30 mouse cellular contexts compared by ENCODE assay signal in genomic region chr10:128614934-128615333, GRCm38 (mm10). TPM values are rescaled to one million over a fixed set of nuclear protein-coding genes. Genes with fewer than 3 reads are reported as not detected.
DNase-seq lines count a peak whose midpoint lies in the region; ATAC-seq and TF ChIP-seq lines count a peak whose summit lies in the region.
"Had no signal": no experiment of that assay in that cellular context is flagged by ENCODE, and none has a peak within 500 bp of the region (broad histone marks: within the 10 kb centered on the region; RNA-seq: fewer than 3 reads in every experiment).

No protein-coding gene starts in this region.

- CTCF ChIA-PET in Patski (lab: Charles Lee): interaction anchor here (1.3 kb wide), 1 partner anchor 19 kb away, joined by 3 read pairs; no protein-coding TSS in a partner anchor

- no peaks in the 10 kb centered on the region for H3K9me3 ChIP-seq in intestine, postnatal 0 days (ENCODE audit: control insufficient read depth)
- H3K9me3 ChIP-seq in intestine, embryonic 15.5 days: no peaks in the 10 kb centered on the region
- H3K9me3 ChIP-seq in liver, postnatal 0 days (ENCODE audit: low read length): no peaks in the 10 kb centered on the region
- no peaks in the 10 kb centered on the region for H3K9me3 ChIP-seq in liver, embryonic 12.5 days (replicated peaks)
- no peaks in the 10 kb centered on the region for H3K9me3 ChIP-seq in E14TG2a.4 (ENCODE audit: low read length)
- H3K9me3 ChIP-seq: forebrain, embryonic 13.5 days; G1E; heart, embryonic 13.5 days; hindbrain, embryonic 15.5 days; limb, embryonic 13.5 days; midbrain, embryonic 10.5 days; neural tube, embryonic 12.5 days had no signal

- DNase-seq in liver, postnatal 0 days: no peak
- no peak for DNase-seq in Patski (ENCODE audit: low read depth, low spot score)
- no peak for DNase-seq in cerebellum, adult 2 months
- DNase-seq: adrenal gland, postnatal 25 days; B cell, adult 2 months; cerebellum, adult 11-12 months; cerebellum, postnatal 14 days; gastrocnemius, postnatal 36 days; heart, postnatal 10 days; kidney, adult 9 months; kidney, postnatal 14 days; lung, postnatal 10 days; right cerebral cortex, adult 18-20 months; spleen, adult 18-20 months; thymus, adult 18-20 months; thymus, postnatal 25 days had no signal

- no peak for TF ChIP-seq EP300 in liver, postnatal 0 days (IDR thresholded peaks at IDR 0.05; ENCODE audit: low read depth)

- no peaks in the 10 kb centered on the region for H3K36me3 ChIP-seq in intestine, postnatal 0 days (ENCODE audit: control insufficient read depth, insufficient read depth)
- no peaks in the 10 kb centered on the region for H3K36me3 ChIP-seq in intestine, embryonic 15.5 days
- no peaks in the 10 kb centered on the region for H3K36me3 ChIP-seq in liver, postnatal 0 days (replicated peaks; ENCODE audit: insufficient read depth, low read length)
- H3K36me3 ChIP-seq in liver, embryonic 12.5 days: no peaks in the 10 kb centered on the region
- H3K36me3 ChIP-seq in E14TG2a.4 (ENCODE audit: insufficient read depth, low read length): no peaks in the 10 kb centered on the region
- H3K36me3 ChIP-seq: G1E; heart, embryonic 13.5 days; hindbrain, embryonic 15.5 days; limb, embryonic 13.5 days; midbrain, embryonic 10.5 days; neural tube, embryonic 12.5 days had no signal

- H3K4me2 ChIP-seq in intestine, postnatal 0 days (replicated peaks; ENCODE audit: low read depth): no peak overlapping the region
- H3K4me2 ChIP-seq in intestine, embryonic 15.5 days (replicated peaks): no peak overlapping the region
- H3K4me2 ChIP-seq in liver, postnatal 0 days (ENCODE audit: low read depth, low read length): no peak overlapping the region
- no peak overlapping the region for H3K4me2 ChIP-seq in liver, embryonic 12.5 days
- H3K4me2 ChIP-seq: forebrain, embryonic 13.5 days; heart, embryonic 13.5 days; hindbrain, embryonic 15.5 days; limb, embryonic 13.5 days; neural tube, embryonic 12.5 days had no signal

- H3K9ac ChIP-seq in intestine, postnatal 0 days (ENCODE audit: low read depth, low read length): no peak overlapping the region
- H3K9ac ChIP-seq in intestine, embryonic 15.5 days: no peak overlapping the region
- no peak overlapping the region for H3K9ac ChIP-seq in liver, postnatal 0 days (replicated peaks)
- H3K9ac ChIP-seq in liver, embryonic 12.5 days: no peak overlapping the region
- H3K9ac ChIP-seq: forebrain, embryonic 13.5 days; heart, embryonic 13.5 days; hindbrain, embryonic 15.5 days; limb, embryonic 13.5 days; neural tube, embryonic 12.5 days had no signal

- H3K27me3 ChIP-seq in intestine, postnatal 0 days (replicated peaks; ENCODE audit: control insufficient read depth, insufficient read depth, low read length): no peaks in the 10 kb centered on the region
- no peaks in the 10 kb centered on the region for H3K27me3 ChIP-seq in intestine, embryonic 15.5 days (replicated peaks)
- no peaks in the 10 kb centered on the region for H3K27me3 ChIP-seq in liver, postnatal 0 days (ENCODE audit: insufficient read depth, low read length)
- H3K27me3 ChIP-seq in liver, embryonic 12.5 days (replicated peaks): peaks cover 4% of the 10 kb centered on the region; the same call in 1 of the 2 replicates
- H3K27me3 ChIP-seq in E14TG2a.4 (ENCODE audit: insufficient read depth, low read length) (peaks cover 8% of the 10 kb centered on the region), Patski (no peaks in the 10 kb centered on the region)
- H3K27me3 ChIP-seq in cerebellum, adult 2 months (ENCODE audit: control insufficient read depth, insufficient read depth, low read length): no peaks in the 10 kb centered on the region
- H3K27me3 ChIP-seq: forebrain, embryonic 13.5 days; hindbrain, embryonic 15.5 days; neural tube, embryonic 12.5 days had no signal

- in situ Hi-C loops in Patski (cut with MboI; ENCODE audit: low pct_unique_long_range_greater_than_20kb): loop anchor here (5.0 kb wide), 1 partner anchor 68 kb away; the partner anchor contains the start of genes Rpl41 and Zc3h10

- no peak for ATAC-seq in intestine, postnatal 0 days
- ATAC-seq in intestine, embryonic 15.5 days: no peak
- ATAC-seq in liver, postnatal 0 days: no peak
- ATAC-seq in liver, embryonic 12.5 days: no peak
- no peak for ATAC-seq in Patski
- ATAC-seq: forebrain, embryonic 13.5 days; midbrain, embryonic 16.5 days had no signal

- TF ChIP-seq CTCF in intestine, postnatal 0 days (IDR thresholded peaks at IDR 0.05; ENCODE audit: low read depth): peak; percentile 54
- TF ChIP-seq CTCF in liver, postnatal 0 days (IDR thresholded peaks at IDR 0.05; ENCODE audit: low read depth): peak; percentile 55
- TF ChIP-seq CTCF in E14TG2a.4 (conservative IDR thresholded peaks at IDR 0.05; ENCODE audit: low read length) (peak; percentile 44), Patski (IDR thresholded peaks at IDR 0.05) (peak; percentile 47)
- TF ChIP-seq CTCF in cerebellum, adult 2 months (IDR thresholded peaks at IDR 0.05; ENCODE audit: borderline replicate concordance, insufficient read depth, low read depth, low read length): no peak

- 60% methylated on average over 3 of the region's 3 CpGs for WGBS in intestine, postnatal 0 days
- 57% methylated on average over 3 of the region's 3 CpGs for WGBS in intestine, embryonic 15.5 days
- 48% methylated on average over 3 of the region's 3 CpGs for WGBS in liver, postnatal 0 days (ENCODE audit: insufficient replicate concordance)
- WGBS in liver, embryonic 12.5 days (ENCODE audit: insufficient replicate concordance): 53% methylated on average over 3 of the region's 3 CpGs
- WGBS in cerebellum, adult 2 months: 51% methylated on average over 3 of the region's 3 CpGs

- no peak for TF ChIP-seq POLR2A in cerebellum, adult 2 months (IDR thresholded peaks at IDR 0.05; ENCODE audit: borderline replicate concordance, insufficient read depth, low read length)

- H3K4me1 ChIP-seq in intestine, postnatal 0 days (replicated peaks; ENCODE audit: control insufficient read depth, insufficient read depth, low read length): no peaks in the 10 kb centered on the region
- H3K4me1 ChIP-seq in intestine, embryonic 15.5 days (replicated peaks): 0 out of 2 replicates have a peak, but pooled peaks cover 3% of the 10 kb centered on the region
- H3K4me1 ChIP-seq in liver, postnatal 0 days (ENCODE audit: insufficient read depth): no peaks in the 10 kb centered on the region
- peaks cover 10% of the 10 kb centered on the region for H3K4me1 ChIP-seq in liver, embryonic 12.5 days
- H3K4me1 ChIP-seq in E14TG2a.4 (replicated peaks; ENCODE audit: low read depth, low read length): 0 out of 2 replicates have a peak, but pooled peaks cover 2% of the 10 kb centered on the region
- no peaks in the 10 kb centered on the region for H3K4me1 ChIP-seq in cerebellum, adult 2 months (ENCODE audit: control insufficient read depth, insufficient read depth, low read length)
- H3K4me1 ChIP-seq: forebrain, embryonic 13.5 days; heart, embryonic 13.5 days; hindbrain, embryonic 15.5 days; limb, embryonic 13.5 days; neural tube, embryonic 12.5 days had no signal

- no peak overlapping the region for H3K27ac ChIP-seq in intestine, postnatal 0 days (ENCODE audit: low read depth, low read length)
- no peak overlapping the region for H3K27ac ChIP-seq in intestine, embryonic 15.5 days
- H3K27ac ChIP-seq in liver, postnatal 0 days (ENCODE audit: low read depth): no peak overlapping the region
- H3K27ac ChIP-seq in liver, embryonic 12.5 days: no peak overlapping the region
- no peak overlapping the region for H3K27ac ChIP-seq in cerebellum, adult 2 months (ENCODE audit: insufficient read depth, low read length)
- H3K27ac ChIP-seq: forebrain, embryonic 13.5 days; heart, embryonic 13.5 days; hindbrain, embryonic 15.5 days; left cerebral cortex, adult 2 months; limb, embryonic 13.5 days; midbrain, embryonic 10.5 days; neural tube, embryonic 12.5 days had no signal

- POLR2A ChIA-PET in Patski (lab: Charles Lee): no interaction called here

- H3K4me3 ChIP-seq in intestine, postnatal 0 days (ENCODE audit: low read depth, low read length): no peak overlapping the region
- no peak overlapping the region for H3K4me3 ChIP-seq in intestine, embryonic 15.5 days (replicated peaks)
- H3K4me3 ChIP-seq in liver, postnatal 0 days (ENCODE audit: low read depth, low read length): no peak overlapping the region
- no peak overlapping the region for H3K4me3 ChIP-seq in liver, embryonic 12.5 days
- H3K4me3 ChIP-seq in E14TG2a.4 (replicated peaks; ENCODE audit: low read length): no peak overlapping the region
- no peak overlapping the region for H3K4me3 ChIP-seq in cerebellum, adult 2 months (replicated peaks; ENCODE audit: insufficient read depth, low read depth, low read length)
- H3K4me3 ChIP-seq: forebrain, embryonic 13.5 days; heart, embryonic 13.5 days; hindbrain, embryonic 15.5 days; left cerebral cortex, adult 2 months; limb, embryonic 13.5 days; midbrain, embryonic 10.5 days; myocyte; neural tube, embryonic 12.5 days had no signal

RNA-seq across cellular contexts. Expression of gene Rps26, which starts 11.6 kb away (rescaled TPM):
- 519 and 548 TPM in 2 replicates for polyA plus RNA-seq in intestine, postnatal 0 days (2015; fragmentation: Nextera tagmentation; extraction: Ambion mirVana)
- 693 and 768 TPM in 2 replicates for polyA plus RNA-seq in intestine, embryonic 15.5 days (2015; fragmentation: Nextera tagmentation; extraction: Ambion mirVana)
- polyA plus RNA-seq in liver, postnatal 0 days (2015; fragmentation: Nextera tagmentation; extraction: Ambion mirVana): 469 and 517 TPM in 2 replicates
- polyA plus RNA-seq in liver, embryonic 12.5 days (2016; fragmentation: Nextera tagmentation; extraction: Ambion mirVana): 555 and 561 TPM in 2 replicates
- polyA plus RNA-seq in Patski (2021): 259 TPM
- polyA plus RNA-seq in cerebellum, adult 2 months (2012; rRNA removed): 303 and 334 TPM in 2 replicates

RNA-seq across cellular contexts. Expression of gene Erbb3, which starts 25.5 kb away (rescaled TPM):
- polyA plus RNA-seq in intestine, postnatal 0 days (2015; fragmentation: Nextera tagmentation; extraction: Ambion mirVana): 22.3 and 23.8 TPM in 2 replicates
- 30.5 and 31.5 TPM in 2 replicates for polyA plus RNA-seq in intestine, embryonic 15.5 days (2015; fragmentation: Nextera tagmentation; extraction: Ambion mirVana)
- 7.3 and 7.8 TPM in 2 replicates for polyA plus RNA-seq in liver, postnatal 0 days (2015; fragmentation: Nextera tagmentation; extraction: Ambion mirVana)
- 1.8 TPM in 2 replicates for polyA plus RNA-seq in liver, embryonic 12.5 days (2016; fragmentation: Nextera tagmentation; extraction: Ambion mirVana)
- polyA plus RNA-seq in Patski (2021): 1.2 TPM
- 9.4 and 11.1 TPM in 2 replicates for polyA plus RNA-seq in cerebellum, adult 2 months (2012; rRNA removed)

RNA-seq across cellular contexts. Expression of gene Ikzf4, which starts 30.9 kb away (rescaled TPM):
- 0.95 and 1.7 TPM in 2 replicates for polyA plus RNA-seq in intestine, postnatal 0 days (2015; fragmentation: Nextera tagmentation; extraction: Ambion mirVana)
- 1.9 and 2.2 TPM in 2 replicates for polyA plus RNA-seq in intestine, embryonic 15.5 days (2015; fragmentation: Nextera tagmentation; extraction: Ambion mirVana)
- 0.18 and 0.40 TPM in 2 replicates for polyA plus RNA-seq in liver, postnatal 0 days (2015; fragmentation: Nextera tagmentation; extraction: Ambion mirVana)
- polyA plus RNA-seq in liver, embryonic 12.5 days (2016; fragmentation: Nextera tagmentation; extraction: Ambion mirVana): 0.41 and 0.42 TPM in 2 replicates
- 0.10 TPM for polyA plus RNA-seq in Patski (2021)
- polyA plus RNA-seq in cerebellum, adult 2 months (2012; rRNA removed): 8.5 and 9.6 TPM in 2 replicates

RNA-seq across cellular contexts. Expression of gene Pa2g4, which starts 49.1 kb away (rescaled TPM):
- polyA plus RNA-seq in intestine, postnatal 0 days (2015; fragmentation: Nextera tagmentation; extraction: Ambion mirVana): 65.3 and 66.8 TPM in 2 replicates
- 205 and 210 TPM in 2 replicates for polyA plus RNA-seq in intestine, embryonic 15.5 days (2015; fragmentation: Nextera tagmentation; extraction: Ambion mirVana)
- polyA plus RNA-seq in liver, postnatal 0 days (2015; fragmentation: Nextera tagmentation; extraction: Ambion mirVana): 81.9 and 85.1 TPM in 2 replicates
- 233 and 242 TPM in 2 replicates for polyA plus RNA-seq in liver, embryonic 12.5 days (2016; fragmentation: Nextera tagmentation; extraction: Ambion mirVana)
- 117 TPM for polyA plus RNA-seq in Patski (2021)
- 69.2 and 73.5 TPM in 2 replicates for polyA plus RNA-seq in cerebellum, adult 2 months (2012; rRNA removed)

RNA-seq across cellular contexts. Expression of gene Suox, which starts 58.9 kb away (rescaled TPM):
- 5.1 and 5.4 TPM in 2 replicates for polyA plus RNA-seq in intestine, postnatal 0 days (2015; fragmentation: Nextera tagmentation; extraction: Ambion mirVana)
- polyA plus RNA-seq in intestine, embryonic 15.5 days (2015; fragmentation: Nextera tagmentation; extraction: Ambion mirVana): 11.9 and 12.1 TPM in 2 replicates
- 27.7 and 27.9 TPM in 2 replicates for polyA plus RNA-seq in liver, postnatal 0 days (2015; fragmentation: Nextera tagmentation; extraction: Ambion mirVana)
- polyA plus RNA-seq in liver, embryonic 12.5 days (2016; fragmentation: Nextera tagmentation; extraction: Ambion mirVana): 10.4 and 10.5 TPM in 2 replicates
- 15.2 TPM for polyA plus RNA-seq in Patski (2021)
- polyA plus RNA-seq in cerebellum, adult 2 months (2012; rRNA removed): 15.6 and 17.9 TPM in 2 replicates
